Mouse (Mus musculus) brain, adult 2 months (tissue): ENCODE measurements around the gene Wwox.

Source experiments
- DNase-seq: peaks from one replicate; pipeline ENCODE4 v3.0.0; 2011; ENCODE audit warnings: low read depth, low spot score

Wwox gene

GRCm38 (mm10) chr8:115089744-115090143, 650.3 kb downstream of the Wwox start:
- DNase-seq = no peak

- DNase-seq = no peak
These were observed 650.7 kb downstream of the Wwox start for GRCm38 (mm10) chr8:115090202-115090601.

- peak; percentile 38 for DNase-seq
These were observed 656.1 kb downstream of the Wwox start for GRCm38 (mm10) chr8:115095548-115095947.

- peak; percentile 42 for DNase-seq
These were observed 658.6 kb downstream of the Wwox start for GRCm38 (mm10) chr8:115097988-115098562.

- no peak for DNase-seq
These were observed 669.9 kb downstream of the Wwox start for GRCm38 (mm10) chr8:115109309-115109708.

GRCm38 (mm10) chr8:115110423-115110822, 671.0 kb downstream of the Wwox start:
- no peak for DNase-seq

GRCm38 (mm10) chr8:115112062-115112461, 672.6 kb downstream of the Wwox start:
- DNase-seq = no peak

GRCm38 (mm10) chr8:115114498-115114897, 675.0 kb downstream of the Wwox start:
- no peak for DNase-seq

- no peak for DNase-seq
These were observed 686.6 kb downstream of the Wwox start for GRCm38 (mm10) chr8:115126081-115126480.

- no peak for DNase-seq
These were observed 687.2 kb downstream of the Wwox start for GRCm38 (mm10) chr8:115126674-115127073.

GRCm38 (mm10) chr8:115129307-115129706, 689.9 kb downstream of the Wwox start:
- no peak for DNase-seq

GRCm38 (mm10) chr8:115133119-115133518, 693.7 kb downstream of the Wwox start:
- no peak for DNase-seq

GRCm38 (mm10) chr8:115133711-115134218, 694.3 kb downstream of the Wwox start:
- no peak for DNase-seq

GRCm38 (mm10) chr8:115136888-115137287, 697.4 kb downstream of the Wwox start:
- no peak for DNase-seq

GRCm38 (mm10) chr8:115141614-115142013, 702.2 kb downstream of the Wwox start:
- no peak for DNase-seq

- DNase-seq = no peak
These were observed 704.3 kb downstream of the Wwox start for GRCm38 (mm10) chr8:115143530-115144320.

GRCm38 (mm10) chr8:115147006-115147405, 707.6 kb downstream of the Wwox start:
- DNase-seq = no peak

GRCm38 (mm10) chr8:115150446-115151109, 711.1 kb downstream of the Wwox start:
- no peak for DNase-seq

- no peak for DNase-seq
These were observed 712.0 kb downstream of the Wwox start for GRCm38 (mm10) chr8:115151416-115151815.

GRCm38 (mm10) chr8:115154096-115154495, 714.6 kb downstream of the Wwox start:
- DNase-seq = peak; percentile 94

GRCm38 (mm10) chr8:115156142-115156541, 716.7 kb downstream of the Wwox start:
- peak; percentile 70 for DNase-seq

- DNase-seq = peak; percentile 62
These were observed 718.7 kb downstream of the Wwox start for GRCm38 (mm10) chr8:115157977-115158720.
